Mouse (Mus musculus): ENCODE data around the gene Homer1.

Gene Homer1

DNA sequence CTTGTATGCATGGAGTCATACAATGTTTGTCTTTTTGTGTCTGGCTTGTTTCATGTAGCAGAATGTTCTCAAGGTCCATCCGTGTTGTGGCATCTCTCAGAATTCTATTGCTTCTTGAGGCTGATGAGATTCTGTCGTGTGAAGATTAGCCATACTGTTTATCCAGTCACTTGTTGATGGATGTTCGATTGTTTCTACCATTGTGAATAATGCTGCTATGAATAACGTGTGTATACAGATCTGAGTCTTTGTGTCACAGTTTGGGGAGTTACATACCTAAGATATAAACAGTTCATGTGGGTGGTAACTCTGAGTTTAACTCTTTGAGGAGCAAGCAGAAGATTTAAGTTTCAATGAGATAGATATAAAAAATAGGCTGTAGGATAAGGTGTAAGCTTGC, 110.9 kb downstream of the Homer1 start:
- no peak for DNase-seq

DNA sequence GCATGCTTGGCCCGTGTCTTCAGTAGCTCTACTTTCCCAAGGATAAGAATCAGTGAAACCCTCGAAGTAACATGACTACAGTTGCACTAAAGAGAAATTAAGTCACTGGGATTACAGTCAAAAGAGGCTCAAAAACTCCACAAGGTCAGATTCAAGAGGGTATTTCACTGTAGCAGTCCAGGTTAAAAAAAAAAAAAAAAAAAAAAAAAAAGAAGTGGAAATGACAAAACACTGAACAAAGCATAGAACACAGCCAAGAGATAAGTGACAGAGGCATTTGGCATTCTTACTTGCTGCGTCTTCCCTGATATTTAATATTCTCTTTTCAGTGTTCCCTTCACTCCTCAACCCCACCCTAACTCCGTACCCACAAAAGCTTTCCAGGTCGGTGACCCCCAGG, 115.6 kb downstream of the Homer1 start:
- no peak for DNase-seq

DNA sequence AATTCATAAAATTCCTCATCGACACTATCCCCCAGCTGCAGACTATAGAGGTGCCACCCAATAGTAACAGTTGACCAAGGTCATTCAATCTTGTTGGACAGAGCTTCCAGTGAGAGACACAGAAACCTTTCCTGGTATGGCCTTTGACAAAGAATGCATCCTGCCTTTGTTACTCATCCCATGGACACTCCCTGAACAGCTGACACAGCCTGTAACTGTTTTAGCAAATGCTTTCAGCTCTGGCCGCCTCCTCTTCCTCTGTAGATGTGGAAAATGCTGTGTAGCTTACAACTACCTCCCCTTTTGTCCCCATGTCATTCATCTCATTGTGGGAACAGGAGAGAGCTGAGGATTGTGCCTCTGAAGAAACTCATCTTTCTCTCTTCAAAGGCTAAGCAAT, 118.9 kb downstream of the Homer1 start:
- no peak for DNase-seq

DNA sequence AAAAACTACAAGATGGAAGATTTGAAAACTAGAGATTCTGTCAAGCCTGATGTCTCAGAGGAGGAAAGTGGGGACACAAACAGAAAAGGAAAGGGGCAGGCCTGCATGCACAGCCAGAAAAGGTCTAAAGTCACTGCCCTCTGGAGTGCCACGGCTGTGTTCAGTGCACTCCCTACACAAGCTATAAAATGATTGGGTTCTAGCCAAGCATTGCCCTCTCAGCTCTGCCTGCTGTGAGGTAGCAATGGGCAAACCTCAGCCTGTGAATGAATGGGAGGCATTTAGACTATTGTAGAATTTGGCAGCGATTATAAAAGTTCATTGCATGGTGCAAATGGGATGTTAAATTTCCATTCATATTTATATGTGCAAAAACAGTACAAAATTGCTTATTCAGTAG, 120.3 kb downstream of the Homer1 start:
- no peak for DNase-seq

DNA sequence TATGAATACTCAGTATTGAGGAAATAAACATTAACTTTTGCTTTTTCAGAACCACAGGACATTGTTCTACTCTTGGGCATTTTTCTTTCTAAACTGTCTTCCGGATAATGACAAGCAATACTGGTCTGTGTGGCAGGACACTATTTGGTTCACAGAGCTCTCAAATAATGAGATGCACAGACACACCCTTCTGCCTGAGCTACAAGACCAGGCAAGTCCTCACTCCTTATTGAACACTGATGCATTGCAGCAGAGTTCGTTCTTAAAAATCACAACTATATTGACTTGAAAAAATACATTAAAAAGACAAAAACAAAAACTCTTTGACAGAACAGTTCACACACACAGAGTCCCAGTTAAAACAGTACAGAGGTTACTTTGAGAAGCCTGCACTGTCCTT, 123.8 kb downstream of the Homer1 start:
- DNase-seq: no peak

DNA sequence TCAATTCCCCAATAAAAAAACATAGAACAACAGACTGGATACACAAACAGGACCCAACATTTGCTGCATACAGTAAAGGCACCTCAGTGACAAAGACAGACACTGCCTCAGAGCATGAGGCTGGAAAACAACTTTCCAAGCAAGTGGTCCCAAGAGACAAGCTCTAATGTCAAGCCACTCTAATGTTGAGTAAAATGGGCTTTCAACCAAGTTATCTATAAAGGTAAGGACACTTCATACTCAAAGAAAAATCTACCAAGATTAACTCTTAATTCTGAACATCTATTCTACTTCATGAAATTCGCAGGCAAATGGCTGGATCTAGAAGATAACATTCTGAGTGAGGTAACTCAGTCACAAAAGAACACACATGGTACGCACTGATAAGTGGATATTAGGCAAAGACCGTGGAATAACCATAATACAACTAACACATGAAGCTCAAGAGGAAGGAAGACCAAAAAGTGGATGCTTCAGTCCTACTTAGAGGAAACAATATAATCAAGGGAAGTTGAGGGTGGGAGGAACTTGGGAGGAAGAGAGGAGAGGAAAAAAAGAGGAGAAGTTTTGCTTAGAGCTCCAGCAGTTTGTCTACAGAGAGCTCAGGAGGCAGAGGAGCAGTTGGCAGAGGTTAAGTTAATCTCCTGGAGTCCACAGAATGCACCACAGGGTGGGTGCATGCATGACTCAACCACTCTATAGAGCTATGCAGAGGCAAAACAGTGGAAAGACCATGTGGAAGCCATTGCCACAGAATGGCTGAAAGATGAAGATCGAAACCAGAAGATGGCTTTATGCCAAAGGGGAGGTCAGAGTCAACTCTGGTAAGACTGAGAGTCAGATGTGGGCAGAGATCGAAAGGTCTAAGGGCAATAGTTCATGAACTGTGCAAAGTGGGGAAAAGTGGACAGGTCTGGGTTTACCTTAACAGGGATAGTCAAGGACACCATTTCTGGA, 128.8 kb downstream of the Homer1 start:
- no peak for DNase-seq

DNA sequence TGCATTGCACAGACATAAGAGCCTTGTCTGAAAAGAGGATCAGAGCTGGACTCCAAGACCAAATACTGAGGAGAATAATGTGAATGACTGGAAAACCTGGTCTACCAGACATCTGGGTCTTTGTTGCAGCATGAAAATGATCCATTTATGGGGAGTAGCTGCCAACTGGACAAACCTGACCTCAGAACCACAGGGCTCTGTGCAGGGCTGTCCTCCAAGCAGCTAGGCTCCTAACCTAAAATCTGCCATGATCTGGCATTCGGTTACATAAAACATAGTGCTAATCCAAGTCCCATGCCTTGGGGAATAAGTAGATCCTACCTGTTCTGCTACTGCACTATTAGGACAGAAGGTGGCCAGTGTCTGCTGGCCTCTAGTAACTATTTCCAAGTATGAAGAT, 129.8 kb downstream of the Homer1 start:
- no peak for DNase-seq

DNA sequence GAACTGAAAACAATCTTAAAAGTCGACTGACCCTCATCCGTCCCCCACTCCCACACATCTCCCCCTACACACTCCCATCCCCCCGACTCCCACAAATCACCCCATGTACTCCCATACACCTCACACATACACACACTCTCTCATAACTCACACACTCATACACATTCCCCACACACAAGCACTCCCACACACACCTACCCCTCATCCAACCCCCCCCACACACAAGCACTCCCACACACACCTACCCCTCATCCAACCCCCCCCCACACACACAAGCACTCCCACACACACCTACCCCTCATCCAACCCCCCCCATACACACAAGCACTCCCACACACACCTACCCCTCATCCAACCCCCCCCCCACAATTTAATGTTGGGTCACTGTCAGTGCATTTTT, 140.7 kb downstream of the Homer1 start:
- no peak for DNase-seq

DNA sequence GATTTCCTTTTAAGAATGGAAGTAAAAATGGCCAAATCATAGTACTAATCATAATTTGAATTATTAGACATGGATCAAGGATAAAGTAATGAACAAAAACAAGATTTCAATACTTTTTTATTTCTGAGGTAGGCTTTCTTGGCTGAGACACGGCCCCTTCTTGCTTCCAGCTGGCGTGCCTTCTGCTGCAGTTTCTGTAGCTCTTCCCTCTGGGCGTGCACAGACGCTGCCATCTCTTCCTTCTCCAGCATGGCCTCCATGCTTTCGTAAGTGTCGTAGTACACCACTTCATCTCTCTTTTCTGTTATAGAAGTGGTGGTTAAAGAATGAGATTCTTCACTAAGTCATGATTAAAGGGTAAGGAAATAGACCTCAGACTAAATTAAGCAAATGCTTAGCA, 153.8 kb downstream of the Homer1 start:
- no peak for DNase-seq
